Mouse (Mus musculus) limb, embryonic 10.5 days (tissue): ENCODE data around the gene Nipsnap2. TPM values are rescaled to one million over a fixed set of nuclear protein-coding genes. Genes with fewer than 3 reads are reported as not detected.
A peak's percentile ranks its signal among the peaks of the same experiment; 100 is the strongest.
"Not testable (repeated sequence)": the region's sequence is repeated elsewhere in the genome, so short reads cannot be mapped to it uniquely, and the experiment has no call there.

ENCODE experiments used
- DNase-seq: peaks from one replicate; pipeline ENCODE4 v3.0.0-alpha.2; 2017; ENCODE audit warnings: low spot score
- H3K27ac ChIP-seq: fragments of 300-500 bp; sonication (generic); 2 replicates; pipeline ENCODE4 v1.5.1; 2016; ENCODE audit warnings: mild to moderate bottlenecking
- H3K27me3 ChIP-seq: fragments of 300-500 bp; sonication (generic); 2 replicates; pipeline ENCODE4 v1.6.1; 2016; ENCODE audit warnings: low read depth, mild to moderate bottlenecking; ENCODE audit not compliant: poor library complexity, severe bottlenecking
- H3K36me3 ChIP-seq: fragments of 300-500 bp; sonication (generic); 2 replicates; pipeline ENCODE4 v1.6.1; 2016; ENCODE audit warnings: mild to moderate bottlenecking, moderate library complexity
- H3K4me1 ChIP-seq: fragments of 300-500 bp; sonication (generic); 2 replicates; pipeline ENCODE4 v1.6.1; 2016
- H3K4me3 ChIP-seq: fragments of 300-500 bp; sonication (generic); 2 replicates; pipeline ENCODE4 v1.5.1; 2016; ENCODE audit warnings: mild to moderate bottlenecking, moderate library complexity
- H3K9me3 ChIP-seq: fragments of 300-500 bp; sonication (generic); replicated peaks from 2 replicates; pipeline ENCODE4 v1.6.1; 2016; ENCODE audit warnings: mild to moderate bottlenecking
- WGBS: fragments of 180-500 bp; shearing (Covaris S2); methylation state at CpG from one replicate; pipeline ENCODE4 v1.1.7; 2016; 5-methylcytosine and 5-hydroxymethylcytosine counted together
- polyA plus RNA-seq: library from polyadenylated mRNA; unstranded; fragments of >200 nt; fragmentation: Nextera tagmentation; extraction: Ambion mirVana; gene quantifications from 2 replicates; pipeline ENCODE4 v1.2.1, GENCODE M21; 2016

Gene Nipsnap2
- 59.6 and 75.0 TPM in 2 replicates for polyA plus RNA-seq

DNA sequence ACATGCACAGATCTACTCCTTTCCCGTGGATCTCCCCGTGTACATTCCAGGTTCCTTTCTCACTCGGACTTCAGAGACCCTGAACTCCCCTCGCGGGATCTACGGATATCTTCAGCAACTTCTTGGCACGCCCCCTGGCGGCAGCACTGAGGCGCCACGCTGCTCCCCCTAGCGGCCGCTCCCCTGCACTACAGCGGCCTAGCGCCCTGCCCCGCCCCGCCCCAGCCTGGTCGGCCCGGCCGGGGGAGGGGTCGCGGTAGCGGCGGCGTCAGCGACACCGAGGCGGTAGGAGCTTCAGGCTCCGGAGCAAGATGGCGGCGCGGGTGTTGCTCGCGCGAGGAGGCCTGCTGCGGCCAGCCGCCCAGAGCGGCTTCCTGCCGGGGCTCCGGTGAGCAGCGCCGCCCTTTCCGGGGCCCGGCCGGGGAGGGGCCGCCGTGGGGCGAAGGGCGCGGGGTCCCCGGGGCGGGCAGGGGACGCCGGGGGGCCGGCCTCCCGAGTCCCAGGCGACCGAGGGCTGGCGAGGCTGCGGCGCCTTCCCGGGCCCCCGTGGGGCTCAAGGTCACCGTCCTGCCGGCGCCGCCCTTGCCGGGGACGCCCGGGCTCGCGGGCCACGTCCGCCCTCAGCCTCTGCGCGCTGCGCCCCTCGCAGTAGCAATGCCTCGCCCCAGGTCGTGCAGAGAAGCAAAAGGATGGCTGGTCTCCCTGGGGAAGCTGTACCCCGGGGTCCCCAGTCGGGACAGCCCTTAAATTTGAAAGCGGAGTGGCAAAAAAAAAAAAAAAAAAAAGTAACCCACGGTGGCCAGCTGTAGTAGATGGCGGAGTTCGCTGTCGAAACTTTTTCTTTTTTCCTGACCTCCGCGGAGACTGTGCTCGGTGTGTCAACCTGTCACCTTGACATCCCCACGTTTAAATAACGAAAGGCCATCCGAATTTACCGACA, at the start of gene Nipsnap2:
Gene Nipsnap2, plus strand, starts transcription at position 230 of the 940 bp plus-strand sequence.
- H3K9me3 ChIP-seq: no peaks in the 10 kb centered on the region
- H3K36me3 ChIP-seq: peaks cover 8% of the 10 kb centered on the region
- H3K4me3 ChIP-seq: peak within 1 kb of the TSS; percentile 96
- DNase-seq: peak; percentile 98
- H3K27me3 ChIP-seq: no peaks in the 10 kb centered on the region
- under 1% methylated on average over 93 of the region's 93 CpGs for WGBS
- H3K27ac ChIP-seq: peak within 1 kb of the TSS; percentile 99
- H3K4me1 ChIP-seq: peaks cover 20% of the 10 kb centered on the region

DNA sequence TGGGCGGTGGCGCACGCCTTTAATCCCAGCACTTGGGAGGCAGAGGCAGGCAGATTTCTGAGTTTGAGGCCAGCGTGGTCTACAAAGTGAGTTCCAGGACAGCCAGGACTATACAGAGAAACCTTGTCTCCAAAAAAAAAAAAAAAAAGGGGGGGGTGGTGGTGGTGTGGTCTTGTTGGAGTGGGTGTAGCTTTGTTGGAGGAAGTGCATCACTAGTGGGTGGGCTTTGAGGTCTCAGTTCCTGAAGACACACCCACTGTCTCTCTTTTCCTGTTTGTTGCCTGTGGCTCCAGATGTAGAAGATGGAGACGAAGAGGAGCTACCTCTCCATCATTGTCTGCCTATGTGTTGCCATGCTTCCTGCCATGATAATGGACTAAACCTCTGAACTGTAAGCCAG, 39.7 kb upstream of the Nipsnap2 start:
- H3K4me1 ChIP-seq, H3K27ac ChIP-seq, H3K27me3 ChIP-seq, H3K9me3 ChIP-seq, H3K36me3 ChIP-seq, H3K4me3 ChIP-seq, DNase-seq: not testable (repeated sequence)
- whole genome bisulfite sequencing: 94% methylated on average over 5 of the region's 5 CpGs

GRCm38 (mm10) chr5:129687621-129688020, 37.2 kb upstream of the Nipsnap2 start:
- Histone ChIP-seq H3K27ac (no peak overlapping the region), H3K4me1 (no peaks in the 10 kb centered on the region), H3K36me3 (no peaks in the 10 kb centered on the region), H3K9me3 (no peaks in the 10 kb centered on the region), H3K27me3 (no peaks in the 10 kb centered on the region), H3K4me3 (no peak overlapping the region)
- no peak for DNase-seq
- WGBS: 89% methylated on average over 7 of the region's 7 CpGs

GRCm38 (mm10) chr5:129690528-129690927, 34.3 kb upstream of the Nipsnap2 start:
- no peaks in the 10 kb centered on the region for H3K4me1 ChIP-seq
- H3K36me3 ChIP-seq: no peaks in the 10 kb centered on the region
- H3K9me3 ChIP-seq: no peaks in the 10 kb centered on the region
- H3K27ac ChIP-seq: no peak overlapping the region
- no peak overlapping the region for H3K4me3 ChIP-seq
- WGBS: 87% methylated on average over 3 of the region's 3 CpGs
- DNase-seq: no peak
- no peaks in the 10 kb centered on the region for H3K27me3 ChIP-seq

- H3K4me3 ChIP-seq: no peak overlapping the region
- WGBS: 38% methylated on average over 2 of the region's 2 CpGs
- no peaks in the 10 kb centered on the region for H3K4me1 ChIP-seq
- H3K36me3 ChIP-seq: no peaks in the 10 kb centered on the region
- no peak overlapping the region for H3K27ac ChIP-seq
- H3K9me3 ChIP-seq: no peaks in the 10 kb centered on the region
- DNase-seq: no peak
- H3K27me3 ChIP-seq: peaks cover 6% of the 10 kb centered on the region; the same call in 1 of the 2 replicates
Observed at GRCm38 (mm10) chr5:129700506-129700905, 24.4 kb upstream of the Nipsnap2 start.

- DNase-seq: no peak
- Histone ChIP-seq H3K36me3 (no peaks in the 10 kb centered on the region), H3K4me3 (no peak overlapping the region), H3K27ac (no peak overlapping the region), H3K27me3 (peaks cover 6% of the 10 kb centered on the region; the same call in 1 of the 2 replicates), H3K9me3 (no peaks in the 10 kb centered on the region), H3K4me1 (no peaks in the 10 kb centered on the region)
- 80% methylated on average over 1 of the region's 1 CpGs for WGBS
Observed at GRCm38 (mm10) chr5:129701706-129702105, 23.2 kb upstream of the Nipsnap2 start.

DNA sequence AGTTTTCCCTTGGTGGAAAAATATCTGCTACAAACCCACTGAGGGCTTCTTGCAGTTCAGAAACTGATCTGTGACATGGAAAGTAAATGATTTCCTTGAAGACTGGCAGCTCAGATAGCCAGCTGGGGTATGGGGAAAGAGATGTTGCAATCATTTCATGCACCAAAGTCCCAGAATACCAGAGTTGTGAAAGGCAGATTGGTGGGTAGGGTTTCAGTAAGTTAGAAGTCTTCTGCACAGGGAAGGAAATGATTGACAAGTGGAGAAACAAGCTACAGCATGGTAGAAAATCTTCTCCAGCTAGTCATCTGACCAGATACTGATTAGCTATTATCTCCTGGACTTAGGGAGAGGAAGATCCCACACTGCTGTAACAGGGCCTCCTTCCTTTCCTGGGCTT, 21.5 kb upstream of the Nipsnap2 start:
- Histone ChIP-seq H3K9me3 (no peaks in the 10 kb centered on the region), H3K36me3 (no peaks in the 10 kb centered on the region), H3K27me3 (peaks cover 6% of the 10 kb centered on the region; the same call in 1 of the 2 replicates), H3K4me3 (no peak overlapping the region), H3K27ac (no peak overlapping the region), H3K4me1 (no peaks in the 10 kb centered on the region)
- DNase-seq: no peak

- no peaks in the 10 kb centered on the region for H3K4me1 ChIP-seq
- no peak within 1 kb of the TSS for H3K27ac ChIP-seq
- no peak within 1 kb of the TSS for H3K4me3 ChIP-seq
- no peaks in the 10 kb centered on the region for H3K9me3 ChIP-seq
- WGBS: 64% methylated on average over 2 of the region's 2 CpGs
- no peaks in the 10 kb centered on the region for H3K27me3 ChIP-seq
- DNase-seq: no peak
- no peaks in the 10 kb centered on the region for H3K36me3 ChIP-seq
Observed at GRCm38 (mm10) chr5:129708412-129708811, 16.5 kb upstream of the Nipsnap2 start, which contains the start of gene Sept14. Gene Sept14 (minus strand): TSS chr5:129708512.

DNA sequence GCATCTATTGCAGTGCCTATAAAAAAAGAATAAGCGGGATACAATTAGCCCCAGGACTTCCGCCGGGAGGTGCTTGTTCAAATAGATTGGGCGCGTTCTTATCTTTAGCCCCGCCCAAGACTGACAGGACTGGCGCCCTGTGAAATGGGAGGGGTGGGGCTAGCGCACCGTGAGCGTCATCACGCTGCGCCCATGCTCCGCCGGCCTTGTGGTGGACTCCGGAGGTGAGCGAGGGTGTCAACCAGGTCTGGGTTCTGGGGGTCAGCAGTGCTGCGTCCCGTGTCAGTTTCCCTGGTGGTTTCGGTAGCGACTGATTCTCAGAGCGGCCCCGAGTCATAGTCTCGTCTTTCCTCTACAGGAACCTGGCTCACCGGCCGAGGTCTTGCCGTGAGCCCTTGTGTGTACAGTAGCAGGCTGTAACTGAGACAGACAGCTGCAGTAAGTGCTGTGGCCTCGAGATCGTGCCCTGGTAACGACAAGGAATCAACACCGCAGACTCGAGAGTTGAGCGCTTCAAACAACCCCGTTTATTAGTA, 9.5 kb upstream of the Nipsnap2 start, which contains the start of gene Mrps17:
Gene Mrps17, plus strand, starts transcription at position 172 of the 536 bp plus-strand sequence.
- Histone ChIP-seq H3K27ac (peak within 1 kb of the TSS; percentile 79), H3K27me3 (no peaks in the 10 kb centered on the region), H3K4me1 (peaks cover 8% of the 10 kb centered on the region), H3K9me3 (no peaks in the 10 kb centered on the region), H3K36me3 (peaks cover 40% of the 10 kb centered on the region), H3K4me3 (peak within 1 kb of the TSS; percentile 76)
- under 1% methylated on average over 33 of the region's 33 CpGs for WGBS
- DNase-seq: peak; percentile 93

DNA sequence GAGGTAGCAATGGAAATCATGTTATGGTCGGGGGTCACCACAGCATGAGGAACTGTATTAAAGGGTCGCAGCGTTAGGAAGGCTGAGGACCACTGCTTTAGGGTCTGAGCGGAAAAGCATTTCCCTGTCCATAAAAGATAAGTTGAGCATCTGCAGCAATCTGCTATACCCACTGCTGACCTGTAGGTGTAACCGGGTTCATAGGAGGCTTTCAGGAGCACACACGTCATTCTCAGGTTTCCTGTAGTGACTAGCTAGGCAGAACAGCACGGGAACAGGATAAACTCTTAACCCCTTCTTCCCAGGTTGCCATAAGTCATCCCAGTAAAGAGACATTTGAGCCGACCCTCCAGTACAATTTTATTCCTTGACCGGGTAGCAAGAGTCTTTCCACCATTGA, 7.8 kb upstream of the Nipsnap2 start:
- no peaks in the 10 kb centered on the region for H3K9me3 ChIP-seq
- H3K27ac ChIP-seq: no peak overlapping the region
- H3K27me3 ChIP-seq: no peaks in the 10 kb centered on the region
- no peak overlapping the region for H3K4me3 ChIP-seq
- H3K36me3 ChIP-seq: peaks cover 45% of the 10 kb centered on the region
- peaks cover 8% of the 10 kb centered on the region for H3K4me1 ChIP-seq
- no peak for DNase-seq
- WGBS: 87% methylated on average over 9 of the region's 9 CpGs

DNA sequence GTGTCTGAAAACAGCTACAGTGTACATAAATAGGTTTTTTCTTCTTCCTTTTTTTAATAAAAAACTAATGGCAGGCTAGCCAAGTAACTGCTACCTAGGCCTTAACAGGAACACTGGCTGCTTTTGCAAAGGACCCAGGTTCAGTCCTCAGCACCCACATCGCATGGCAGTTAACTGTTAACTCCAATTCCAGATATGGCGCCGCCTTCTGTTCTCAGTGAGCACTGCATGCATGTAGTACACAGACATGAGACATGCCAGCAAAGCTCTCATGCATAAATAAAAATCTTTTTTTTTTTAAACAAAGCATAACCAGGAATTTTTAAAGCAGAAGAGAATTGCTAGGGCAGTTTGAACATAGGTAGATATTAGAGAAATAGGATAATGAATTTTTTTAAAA, 4.7 kb upstream of the Nipsnap2 start:
- Histone ChIP-seq H3K27me3 (no peaks in the 10 kb centered on the region), H3K4me3 (no peak overlapping the region), H3K27ac (no peak overlapping the region), H3K4me1 (peaks cover 8% of the 10 kb centered on the region), H3K36me3 (peaks cover 45% of the 10 kb centered on the region), H3K9me3 (no peaks in the 10 kb centered on the region)
- DNase-seq: no peak
- 83% methylated on average over 3 of the region's 3 CpGs for WGBS

GRCm38 (mm10) chr5:129724268-129724667, 595 bp upstream of the Nipsnap2 start:
- Histone ChIP-seq H3K36me3 (peaks cover 16% of the 10 kb centered on the region), H3K4me3 (peak overlapping the region; percentile 96), H3K27ac (peak overlapping the region; percentile 99), H3K27me3 (no peaks in the 10 kb centered on the region), H3K4me1 (peaks cover 13% of the 10 kb centered on the region), H3K9me3 (no peaks in the 10 kb centered on the region)
- WGBS: 54% methylated on average over 4 of the region's 4 CpGs
- DNase-seq: no peak

DNA sequence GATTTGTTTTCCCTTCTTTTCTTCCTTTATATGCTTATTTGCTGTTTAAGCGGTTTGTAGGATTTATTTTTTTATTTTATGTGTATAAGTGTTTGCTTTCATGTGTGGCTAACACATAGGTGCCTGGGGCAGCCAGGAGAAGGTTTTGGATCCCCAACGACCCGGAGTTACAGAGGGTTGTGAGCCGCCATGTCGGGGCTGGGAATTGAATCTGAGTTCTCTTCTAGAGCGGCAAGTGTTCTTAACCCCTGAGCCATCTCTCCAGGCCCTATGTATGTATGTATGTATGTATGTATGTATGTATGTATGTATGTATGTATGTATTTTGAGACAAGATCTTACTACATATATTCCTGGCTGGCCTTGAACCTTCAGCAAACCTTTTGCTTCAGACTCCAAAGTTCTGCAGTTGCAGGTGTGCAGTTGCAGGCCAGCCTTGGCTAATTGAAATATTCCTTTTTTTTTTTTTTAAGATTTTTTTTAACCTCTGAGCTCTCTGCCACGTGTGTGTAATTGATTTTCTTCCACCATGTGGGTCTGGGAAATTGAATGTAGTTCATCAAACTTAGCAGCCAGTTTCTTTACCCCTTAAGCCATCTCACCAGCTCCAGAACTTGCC, 1.0 kb downstream of the Nipsnap2 start:
- peak; percentile 38 for DNase-seq
- H3K27ac ChIP-seq: peak overlapping the region; percentile 99
- H3K36me3 ChIP-seq: peaks cover under 1% of the 10 kb centered on the region; the same call in 1 of the 2 replicates
- H3K27me3 ChIP-seq: no peaks in the 10 kb centered on the region
- H3K4me1 ChIP-seq: peaks cover 26% of the 10 kb centered on the region
- H3K9me3 ChIP-seq: no peaks in the 10 kb centered on the region
- peak overlapping the region; percentile 96 for H3K4me3 ChIP-seq
- WGBS: 25% methylated on average over 7 of the region's 7 CpGs
